Mouse (Mus musculus): ENCODE measurements around the gene Clps. TPM values are rescaled to one million over a fixed set of nuclear protein-coding genes. Genes with fewer than 3 reads are reported as not detected.

Clps gene
- polyA plus RNA-seq, 1 experiment, result not detected

GRCm38 (mm10) chr17:28575244-28576125 lies 14.9 kb upstream of the Clps start, which contains the start of gene Lhfpl5:
Gene Lhfpl5, plus strand, starts transcription at chr17:28575641.
- H3K4me3 ChIP-seq (ENCODE audit: insufficient read depth, poor library complexity, severe bottlenecking), result no peak within 1 kb of the TSS
- H3ac ChIP-seq (ENCODE audit: control insufficient read depth, insufficient read length, low read depth), result no peak within 1 kb of the TSS

GRCm38 (mm10) chr17:28572941-28573340 lies 12.4 kb upstream of the Clps start:
- TF ChIP-seq CTCF (IDR thresholded peaks at IDR 0.05; ENCODE audit: control insufficient read depth, insufficient read depth, insufficient read length) (no peak), MYOG (IDR thresholded peaks at IDR 0.05; ENCODE audit: control insufficient read depth, extremely low read depth, insufficient read length) (no peak), USF1 (IDR thresholded peaks at IDR 0.05; ENCODE audit: low read depth) (no peak), MAX (IDR thresholded peaks at IDR 0.05) (no peak), CEBPB (IDR thresholded peaks at IDR 0.05; ENCODE audit: low read depth) (no peak), MYOD1 (IDR thresholded peaks at IDR 0.05; ENCODE audit: control insufficient read depth, insufficient read length, low read depth) (no peak), FOSL1 (IDR thresholded peaks at IDR 0.05; ENCODE audit: insufficient read depth, low read length, poor library complexity, severe bottlenecking) (no peak)
- Histone ChIP-seq H3K27me3 (ENCODE audit: control insufficient read depth, insufficient read depth, insufficient read length) (peaks cover 8% of the 10 kb centered on the region), H3K36me3 (ENCODE audit: control insufficient read depth, insufficient read depth) (no peaks in the 10 kb centered on the region), H3ac (ENCODE audit: control insufficient read depth, insufficient read length, low read depth) (no peak overlapping the region), H3K79me3 (ENCODE audit: low read depth) (no peaks in the 10 kb centered on the region), H3K79me2 (ENCODE audit: control insufficient read depth, insufficient read depth) (no peaks in the 10 kb centered on the region), H3K4me3 (ENCODE audit: insufficient read depth, poor library complexity, severe bottlenecking) (no peak overlapping the region)

More at GRCm38 (mm10) chr17:28575244-28576125, 14.9 kb upstream of the Clps start, which contains the start of gene Lhfpl5:
- no peak for TF ChIP-seq MAX (IDR thresholded peaks at IDR 0.05)
- no peak for TF ChIP-seq CEBPB (IDR thresholded peaks at IDR 0.05; ENCODE audit: low read depth)
- TF ChIP-seq MYOD1 (IDR thresholded peaks at IDR 0.05; ENCODE audit: control insufficient read depth, insufficient read length, low read depth), result no peak
- TF ChIP-seq CTCF (IDR thresholded peaks at IDR 0.05; ENCODE audit: control insufficient read depth, insufficient read depth, insufficient read length), result no peak
- no peak for TF ChIP-seq USF1 (IDR thresholded peaks at IDR 0.05; ENCODE audit: low read depth)
- TF ChIP-seq MYOG (IDR thresholded peaks at IDR 0.05; ENCODE audit: control insufficient read depth, extremely low read depth, insufficient read length), result no peak
- no peak for TF ChIP-seq FOSL1 (IDR thresholded peaks at IDR 0.05; ENCODE audit: insufficient read depth, low read length, poor library complexity, severe bottlenecking)
- H3K27me3 ChIP-seq (ENCODE audit: control insufficient read depth, insufficient read depth, insufficient read length), result peaks cover 8% of the 10 kb centered on the region
- H3K79me2 ChIP-seq (ENCODE audit: control insufficient read depth, insufficient read depth), result no peaks in the 10 kb centered on the region
- no peaks in the 10 kb centered on the region for H3K79me3 ChIP-seq (ENCODE audit: low read depth)
- no peaks in the 10 kb centered on the region for H3K36me3 ChIP-seq (ENCODE audit: control insufficient read depth, insufficient read depth)

GRCm38 (mm10) chr17:28572521-28572920 lies 12.0 kb upstream of the Clps start:
- Histone ChIP-seq H3K4me3 (ENCODE audit: insufficient read depth, poor library complexity, severe bottlenecking) (no peak overlapping the region), H3K79me3 (ENCODE audit: low read depth) (no peaks in the 10 kb centered on the region), H3K36me3 (ENCODE audit: control insufficient read depth, insufficient read depth) (no peaks in the 10 kb centered on the region), H3K27me3 (ENCODE audit: control insufficient read depth, insufficient read depth, insufficient read length) (peaks cover 4% of the 10 kb centered on the region), H3K79me2 (ENCODE audit: control insufficient read depth, insufficient read depth) (no peaks in the 10 kb centered on the region), H3ac (ENCODE audit: control insufficient read depth, insufficient read length, low read depth) (no peak overlapping the region)
- TF ChIP-seq MYOD1 (IDR thresholded peaks at IDR 0.05; ENCODE audit: control insufficient read depth, insufficient read length, low read depth), result no peak

GRCm38 (mm10) chr17:28571868-28572267 lies 11.3 kb upstream of the Clps start:
- H3K4me3 ChIP-seq (ENCODE audit: insufficient read depth, poor library complexity, severe bottlenecking), result no peak overlapping the region
- H3K36me3 ChIP-seq (ENCODE audit: control insufficient read depth, insufficient read depth), result no peaks in the 10 kb centered on the region
- no peak for TF ChIP-seq USF1 (IDR thresholded peaks at IDR 0.05; ENCODE audit: low read depth)
- no peak for TF ChIP-seq MYOG (IDR thresholded peaks at IDR 0.05; ENCODE audit: control insufficient read depth, extremely low read depth, insufficient read length)
- no peak for TF ChIP-seq CTCF (IDR thresholded peaks at IDR 0.05; ENCODE audit: control insufficient read depth, insufficient read depth, insufficient read length)
- TF ChIP-seq FOSL1 (IDR thresholded peaks at IDR 0.05; ENCODE audit: insufficient read depth, low read length, poor library complexity, severe bottlenecking), result no peak
- no peak for TF ChIP-seq MYOD1 (IDR thresholded peaks at IDR 0.05; ENCODE audit: control insufficient read depth, insufficient read length, low read depth)
- TF ChIP-seq CEBPB (IDR thresholded peaks at IDR 0.05; ENCODE audit: low read depth), result no peak
- TF ChIP-seq MAX (IDR thresholded peaks at IDR 0.05), result no peak
- no peaks in the 10 kb centered on the region for H3K79me3 ChIP-seq (ENCODE audit: low read depth)
- peaks cover 4% of the 10 kb centered on the region for H3K27me3 ChIP-seq (ENCODE audit: control insufficient read depth, insufficient read depth, insufficient read length)
- H3ac ChIP-seq (ENCODE audit: control insufficient read depth, insufficient read length, low read depth), result no peak overlapping the region
- H3K79me2 ChIP-seq (ENCODE audit: control insufficient read depth, insufficient read depth), result no peaks in the 10 kb centered on the region

DNA sequence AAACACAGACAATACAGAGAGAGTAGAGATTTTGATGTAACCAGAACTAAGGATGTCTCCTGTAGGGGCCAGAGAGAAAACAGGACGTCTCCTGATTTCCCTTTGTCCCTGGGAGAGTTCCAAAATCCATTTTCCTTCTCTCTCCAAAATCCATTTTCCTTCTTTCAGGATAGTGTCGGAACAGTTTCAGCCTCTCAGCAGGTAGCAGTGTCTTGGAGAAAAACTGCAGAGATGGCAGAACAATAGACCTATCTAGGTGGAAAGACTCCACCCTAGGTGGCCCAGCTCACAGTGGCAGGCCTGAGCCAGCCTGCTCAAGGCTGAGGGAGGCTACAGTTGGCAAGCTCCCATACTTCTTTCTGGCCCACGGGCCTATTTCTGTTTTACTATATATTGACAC lies 7.0 kb upstream of the Clps start:
- H3ac ChIP-seq (ENCODE audit: control insufficient read depth, insufficient read length, low read depth), result no peak overlapping the region
- no peak for TF ChIP-seq MYOD1 (IDR thresholded peaks at IDR 0.05; ENCODE audit: control insufficient read depth, insufficient read length, low read depth)
- no peak for TF ChIP-seq USF1 (IDR thresholded peaks at IDR 0.05; ENCODE audit: low read depth)
- TF ChIP-seq MAX (IDR thresholded peaks at IDR 0.05), result no peak
- no peak for TF ChIP-seq FOSL1 (IDR thresholded peaks at IDR 0.05; ENCODE audit: insufficient read depth, low read length, poor library complexity, severe bottlenecking)
- no peak for TF ChIP-seq CEBPB (IDR thresholded peaks at IDR 0.05; ENCODE audit: low read depth)
- H3K79me2 ChIP-seq (ENCODE audit: control insufficient read depth, insufficient read depth), result no peaks in the 10 kb centered on the region
- H3K4me3 ChIP-seq (ENCODE audit: insufficient read depth, poor library complexity, severe bottlenecking), result no peak overlapping the region
- no peaks in the 10 kb centered on the region for H3K79me3 ChIP-seq (ENCODE audit: low read depth)
- peaks cover 2% of the 10 kb centered on the region for H3K27me3 ChIP-seq (ENCODE audit: control insufficient read depth, insufficient read depth, insufficient read length)
- no peaks in the 10 kb centered on the region for H3K36me3 ChIP-seq (ENCODE audit: control insufficient read depth, insufficient read depth)

DNA sequence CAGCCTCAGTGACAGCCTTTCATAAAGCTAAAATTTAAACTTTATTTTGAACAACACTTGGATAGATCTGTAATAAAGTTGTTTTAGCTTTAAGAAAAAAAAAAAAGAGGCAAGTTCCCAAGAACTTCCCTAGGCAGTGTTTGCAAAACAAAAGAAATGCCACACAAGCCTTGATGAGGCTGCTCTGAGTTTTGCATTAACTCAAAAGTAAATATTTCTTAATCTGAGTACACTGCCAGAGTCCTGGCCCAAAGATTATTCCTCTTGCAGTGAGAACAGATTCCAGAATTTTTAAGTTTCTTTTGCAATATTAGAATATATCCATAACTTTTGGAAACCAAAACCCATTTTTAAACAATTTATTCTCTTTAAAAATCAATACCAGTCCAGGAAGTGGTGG lies 4.6 kb upstream of the Clps start:
- Histone ChIP-seq H3K36me3 (ENCODE audit: control insufficient read depth, insufficient read depth) (no peaks in the 10 kb centered on the region), H3K4me3 (ENCODE audit: insufficient read depth, poor library complexity, severe bottlenecking) (no peak overlapping the region), H3K79me2 (ENCODE audit: control insufficient read depth, insufficient read depth) (no peaks in the 10 kb centered on the region), H3K79me3 (ENCODE audit: low read depth) (no peaks in the 10 kb centered on the region), H3ac (ENCODE audit: control insufficient read depth, insufficient read length, low read depth) (no peak overlapping the region), H3K27me3 (ENCODE audit: control insufficient read depth, insufficient read depth, insufficient read length) (peaks cover 21% of the 10 kb centered on the region)
- TF ChIP-seq CEBPB (IDR thresholded peaks at IDR 0.05; ENCODE audit: low read depth), result no peak
- TF ChIP-seq FOSL1 (IDR thresholded peaks at IDR 0.05; ENCODE audit: insufficient read depth, low read length, poor library complexity, severe bottlenecking), result no peak
- no peak for TF ChIP-seq MYOG (IDR thresholded peaks at IDR 0.05; ENCODE audit: control insufficient read depth, extremely low read depth, insufficient read length)
- no peak for TF ChIP-seq CTCF (IDR thresholded peaks at IDR 0.05; ENCODE audit: control insufficient read depth, insufficient read depth, insufficient read length)
- no peak for TF ChIP-seq MAX (IDR thresholded peaks at IDR 0.05)
- no peak for TF ChIP-seq USF1 (IDR thresholded peaks at IDR 0.05; ENCODE audit: low read depth)
- TF ChIP-seq MYOD1 (IDR thresholded peaks at IDR 0.05; ENCODE audit: control insufficient read depth, insufficient read length, low read depth), result no peak
